Mouse (Mus musculus) MEL (cell line): ENCODE data around the gene Cbx4. TPM values are rescaled to one million over a fixed set of nuclear protein-coding genes. Genes with fewer than 3 reads are reported as not detected.

Experiments
- DNase-seq: peaks from one replicate; pipeline ENCODE4 v3.0.0; 2011; ENCODE audit warnings: low read depth, low spot score
- H3K27ac ChIP-seq: 2 replicates; pipeline ENCODE4 v1.5.1; 2012; ENCODE audit warnings: low read depth, mild to moderate bottlenecking, control low read depth, low read length, moderate library complexity; ENCODE audit not compliant: control insufficient read depth
- H3K27me3 ChIP-seq, 2 experiments: fragments of 150-350 bp in 1 of 2; sonication (generic) in 1 of 2; 2 replicates each; pipeline ENCODE4 v1.6.1; 2012; ENCODE audit warnings: low read length in 2 of 2, mild to moderate bottlenecking in 2 of 2, improper control_type of control experiment in 1 of 2, moderate library complexity in 1 of 2; ENCODE audit not compliant: insufficient read depth in 2 of 2, control insufficient read depth in 1 of 2
- H3K36me3 ChIP-seq, 2 experiments: 2 replicates each; pipeline ENCODE4 v1.6.1; 2012 to 2014; ENCODE audit warnings: low read length in 2 of 2, improper control_type of control experiment in 1 of 2, inconsistent platforms in 1 of 2, mild to moderate bottlenecking in 1 of 2; ENCODE audit not compliant: insufficient read depth in 2 of 2, control insufficient read depth in 1 of 2
- H3K4me1 ChIP-seq, 2 experiments: fragments of 150-350 bp in 1 of 2; sonication (generic) in 1 of 2; 2 replicates each; pipeline ENCODE4 v1.6.1; 2012; ENCODE audit warnings: low read length in 2 of 2, improper control_type of control experiment in 1 of 2, mild to moderate bottlenecking in 1 of 2; ENCODE audit not compliant: insufficient read depth in 2 of 2, control insufficient read depth in 1 of 2
- H3K4me3 ChIP-seq, 2 experiments: fragments of 150-350 bp in 1 of 2; sonication (generic) in 1 of 2; 2 replicates each; pipeline ENCODE4 v1.5.1; 2012; ENCODE audit warnings: low read depth in 2 of 2, low read length in 2 of 2, mild to moderate bottlenecking in 2 of 2, moderate library complexity in 2 of 2, control low read depth in 1 of 2, improper control_type of control experiment in 1 of 2; ENCODE audit not compliant: control insufficient read depth in 1 of 2, insufficient read depth in 1 of 2
- H3K79me2 ChIP-seq: 2 replicates; pipeline ENCODE4 v1.6.1; 2012; ENCODE audit warnings: mild to moderate bottlenecking, low read length, moderate library complexity; ENCODE audit not compliant: control insufficient read depth, poor library complexity, insufficient read depth
- H3K9ac ChIP-seq: 2 replicates; pipeline ENCODE4 v1.6.1; 2012; ENCODE audit warnings: low read depth, mild to moderate bottlenecking, control low read depth, low read length, moderate library complexity; ENCODE audit not compliant: control insufficient read depth, poor library complexity, severe bottlenecking
- H3K9me3 ChIP-seq: fragments of 150-350 bp; sonication (generic); replicated peaks from 2 replicates; pipeline ENCODE4 v1.6.1; 2012; ENCODE audit warnings: mild to moderate bottlenecking, low read length, improper control_type of control experiment, moderate library complexity; ENCODE audit not compliant: insufficient read depth
- BHLHE40 ChIP-seq: IDR thresholded peaks from 2 replicates; pipeline ENCODE4 v1.6.1; 2012; ENCODE audit warnings: low read depth, mild to moderate bottlenecking, inconsistent platforms, low read length, improper control_type of control experiment, borderline replicate concordance
- GABPA ChIP-seq: IDR thresholded peaks from 2 replicates; pipeline ENCODE4 v1.6.1; 2012; ENCODE audit warnings: low read depth, mild to moderate bottlenecking, inconsistent platforms, low read length, improper control_type of control experiment, moderate library complexity
- GATA1 ChIP-seq: IDR thresholded peaks from 2 replicates; pipeline ENCODE4 v1.6.1; 2011; ENCODE audit warnings: low read depth, low read length, improper control_type of control experiment
- HCFC1 ChIP-seq: IDR thresholded peaks from 2 replicates; pipeline ENCODE4 v1.6.1; 2012; ENCODE audit warnings: low read depth, mild to moderate bottlenecking, inconsistent platforms, low read length, improper control_type of control experiment, moderate library complexity
- KAT2A ChIP-seq: conservative IDR thresholded peaks from 2 replicates; pipeline ENCODE4 v1.6.1; 2012; ENCODE audit warnings: low read depth, low read length, improper control_type of control experiment, inconsistent platforms
- MAFK ChIP-seq: IDR thresholded peaks from 2 replicates; pipeline ENCODE4 v1.6.1; 2011; ENCODE audit warnings: low read depth, mild to moderate bottlenecking, low read length, improper control_type of control experiment, borderline replicate concordance
- MAZ ChIP-seq: IDR thresholded peaks from 2 replicates; pipeline ENCODE4 v1.6.1; 2012; ENCODE audit warnings: low read depth, mild to moderate bottlenecking, inconsistent platforms, low read length, improper control_type of control experiment
- MXI1 ChIP-seq: IDR thresholded peaks from 2 replicates; pipeline ENCODE4 v1.6.1; 2011; ENCODE audit warnings: mild to moderate bottlenecking, low read depth, low read length, improper control_type of control experiment
- NELFE ChIP-seq: IDR thresholded peaks from 2 replicates; pipeline ENCODE4 v1.6.1; 2011; ENCODE audit warnings: low read depth, low read length, improper control_type of control experiment
- SMC3 ChIP-seq: IDR thresholded peaks from 2 replicates; pipeline ENCODE4 v1.6.1; 2011; ENCODE audit warnings: low read depth, low read length, improper control_type of control experiment
- TAL1 ChIP-seq: IDR thresholded peaks from 2 replicates; pipeline ENCODE4 v1.6.1; 2012; ENCODE audit warnings: mild to moderate bottlenecking, inconsistent platforms, low read length, moderate library complexity, mixed read lengths
- TCF12 ChIP-seq: IDR thresholded peaks from 2 replicates; pipeline ENCODE4 v1.6.1; 2014; ENCODE audit warnings: low read depth, mild to moderate bottlenecking, inconsistent platforms, low read length, improper control_type of control experiment, moderate library complexity
- UBTF ChIP-seq: IDR thresholded peaks from 2 replicates; pipeline ENCODE4 v1.6.1; 2012; ENCODE audit warnings: low read depth, mild to moderate bottlenecking, inconsistent platforms, low read length, improper control_type of control experiment, moderate library complexity, borderline replicate concordance; ENCODE audit not compliant: insufficient read depth
- USF1 ChIP-seq: IDR thresholded peaks from 2 replicates; pipeline ENCODE4 v1.6.1; 2014; ENCODE audit warnings: low read depth, mild to moderate bottlenecking, inconsistent platforms, low read length, improper control_type of control experiment, moderate library complexity
- USF2 ChIP-seq, 2 experiments: IDR thresholded peaks; 2 replicates each; pipeline ENCODE4 v1.6.1; 2011 to 2012; ENCODE audit warnings: improper control_type of control experiment in 2 of 2, low read length in 2 of 2, borderline replicate concordance in 1 of 2, inconsistent platforms in 1 of 2, low read depth in 1 of 2, mild to moderate bottlenecking in 1 of 2; ENCODE audit not compliant: insufficient read depth in 1 of 2
- ZC3H11A ChIP-seq: IDR thresholded peaks from 2 replicates; pipeline ENCODE4 v1.6.1; 2012; ENCODE audit warnings: low read depth, mild to moderate bottlenecking, inconsistent platforms, low read length, improper control_type of control experiment
- polyA plus RNA-seq, 2 experiments: library from polyadenylated mRNA; stranded (reverse) in 1 of 2; unstranded in 1 of 2; fragments of >175 nt in 1 of 2; fragments of >200 nt in 1 of 2; gene quantifications; 2 replicates each; pipeline versions ENCODE4 v1.2.1 to v1.2.4; 2012; ENCODE audit warnings: low replicate concordance in 2 of 2, low read depth in 1 of 2; ENCODE audit not compliant: insufficient read length in 2 of 2, insufficient read depth in 1 of 2, missing spikeins in 1 of 2
- total RNA-seq: library from RNA; depleted of rRNA; stranded (reverse); fragments of 300-350 nt; gene quantifications from 2 replicates; pipeline ENCODE4 v1.2.3, GENCODE M21; 2012

The Cbx4 gene
- total and polyA plus RNA-seq, 3 experiments, result 8.0 to 22.6 TPM; not detected in 1

DNA sequence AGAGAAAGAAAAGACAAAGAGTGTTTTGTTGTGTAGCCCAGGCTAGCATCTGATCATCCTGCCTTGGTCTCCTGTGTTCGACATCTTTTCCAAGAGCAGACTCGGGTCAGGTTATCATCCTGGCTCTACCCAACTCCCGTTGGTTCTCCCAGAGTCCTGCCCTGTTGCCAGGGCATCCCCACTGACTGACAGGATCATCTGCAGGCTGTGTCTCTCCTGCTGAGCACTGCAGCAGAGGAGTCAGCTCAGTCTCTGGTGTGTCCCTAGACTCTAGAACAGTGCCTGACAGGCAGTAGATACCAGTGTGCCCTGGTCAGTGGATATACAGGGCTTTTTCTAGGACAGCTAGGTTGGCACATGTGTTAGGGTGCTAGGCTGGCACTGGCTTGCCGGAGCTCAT, 12.2 kb upstream of the Cbx4 start:
- no peak for TF ChIP-seq USF2 (IDR thresholded peaks at IDR 0.05; ENCODE audit: borderline replicate concordance in 1 of 2, insufficient read depth in 1 of 2, low read depth in 1 of 2, low read length in 2 of 2)
- no peak for TF ChIP-seq SMC3
- no peak for TF ChIP-seq NELFE
- TF ChIP-seq MAFK, result no peak
- no peak for TF ChIP-seq BHLHE40
- no peak for TF ChIP-seq USF1
- no peak for TF ChIP-seq KAT2A
- no peak for TF ChIP-seq ZC3H11A
- no peak for TF ChIP-seq HCFC1
- TF ChIP-seq, all 39 proteins: peak for 0
- Histone ChIP-seq H3K27me3 (peaks cover 12 to 15% of the 10 kb centered on the region in 2 experiments), H3K27ac (no peak overlapping the region), H3K9me3 (no peaks in the 10 kb centered on the region), H3K4me3 (no peak overlapping the region), H3K4me1 (0 out of 4 replicates have a peak, but pooled peaks cover 0 to 3% of the 10 kb centered on the region in 2 experiments), H3K9ac (no peak overlapping the region), H3K79me2 (no peaks in the 10 kb centered on the region), H3K36me3 (no peaks in the 10 kb centered on the region)
- no peak for DNase-seq

DNA sequence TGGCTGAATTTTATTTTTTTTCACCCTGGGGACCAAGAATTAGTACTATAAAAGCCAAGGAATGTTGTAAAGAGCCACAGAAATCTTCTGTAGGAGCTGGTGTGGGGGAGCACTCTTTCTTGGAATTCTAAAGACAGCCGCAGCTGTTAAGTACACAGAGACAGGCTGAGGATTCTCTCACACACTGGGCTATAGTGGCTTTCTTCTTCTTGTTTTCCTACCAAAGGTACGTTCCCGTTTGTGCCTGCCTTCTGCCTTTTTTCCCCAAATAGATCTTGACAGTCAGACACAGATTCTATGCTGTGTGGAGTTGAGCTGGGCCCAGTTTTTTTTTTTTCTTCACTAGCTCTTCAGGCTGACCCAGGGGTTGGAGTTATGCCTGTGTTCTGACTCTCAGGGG, 9.4 kb upstream of the Cbx4 start:
- TF ChIP-seq TCF12, result no peak
- TF ChIP-seq MXI1, result no peak
- TF ChIP-seq TAL1, result no peak
- no peak for TF ChIP-seq USF2 (IDR thresholded peaks at IDR 0.05; ENCODE audit: borderline replicate concordance in 1 of 2, insufficient read depth in 1 of 2, low read depth in 1 of 2, low read length in 2 of 2)
- TF ChIP-seq GABPA, result no peak
- no peak for TF ChIP-seq GATA1
- TF ChIP-seq USF1, result no peak
- no peak for TF ChIP-seq MAFK
- Histone ChIP-seq H3K27ac (no peak overlapping the region), H3K4me1 (0 out of 4 replicates have a peak, but pooled peaks cover 0 to 3% of the 10 kb centered on the region in 2 experiments), H3K79me2 (no peaks in the 10 kb centered on the region), H3K9me3 (no peaks in the 10 kb centered on the region), H3K36me3 (no peaks in the 10 kb centered on the region), H3K4me3 (no peak overlapping the region), H3K27me3 (peaks cover 8 to 13% of the 10 kb centered on the region in 2 experiments; a peak in 3 of 4 replicates), H3K9ac (no peak overlapping the region)
- no peak for DNase-seq

DNA sequence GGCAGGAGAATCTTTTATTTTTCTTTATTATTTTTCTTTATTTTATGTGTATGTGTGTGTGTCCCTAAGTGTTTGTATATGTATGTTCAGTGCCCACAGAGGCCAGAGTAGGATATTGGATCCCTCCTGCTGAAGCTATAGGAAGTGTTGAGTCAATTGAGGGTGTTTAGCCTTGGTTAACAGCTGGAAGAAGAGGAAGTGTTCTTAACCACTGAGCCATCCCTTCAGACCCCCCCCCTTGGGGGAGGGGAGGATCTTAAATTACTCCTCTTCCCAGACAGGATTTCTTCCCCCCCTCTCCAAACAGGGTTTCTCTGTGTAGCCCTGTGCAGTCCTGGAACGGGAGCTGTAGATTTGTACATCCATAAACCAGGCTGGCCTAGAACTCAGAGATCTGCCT, 7.3 kb upstream of the Cbx4 start:
- Histone ChIP-seq H3K4me1 (0 out of 4 replicates have a peak, but pooled peaks cover 0 to 3% of the 10 kb centered on the region in 2 experiments), H3K27ac (no peak overlapping the region), H3K36me3 (no peaks in the 10 kb centered on the region), H3K9ac (no peak overlapping the region), H3K4me3 (no peak overlapping the region), H3K27me3 (peaks cover 4 to 7% of the 10 kb centered on the region in 2 experiments; a peak in 3 of 4 replicates), H3K9me3 (no peaks in the 10 kb centered on the region), H3K79me2 (no peaks in the 10 kb centered on the region)
- DNase-seq, result peak; percentile 32
- TF ChIP-seq MAZ, result 0 out of 2 replicates have a peak, but pooled peaks have one; percentile 38
- TF ChIP-seq GABPA, result no peak
- no peak for TF ChIP-seq UBTF
